Mouse (Mus musculus) intestine, postnatal 0 days (tissue): ENCODE measurements around the gene Bend4. TPM values are rescaled to one million over a fixed set of nuclear protein-coding genes. Genes with fewer than 3 reads are reported as not detected.

Experiments
- ATAC-seq: fragments of 200-750 bp; cut with Nextera tagmentation; 2 replicates; pipeline ENCODE4 v1.8.0; 2017; ENCODE audit warnings: mild to moderate bottlenecking, moderate TSS enrichment, moderate library complexity
- H3K27ac ChIP-seq: fragments of 300-500 bp; sonication (generic); 2 replicates; pipeline ENCODE4 v1.5.1; 2014; ENCODE audit warnings: mild to moderate bottlenecking, low read depth, low read length, moderate library complexity
- H3K27me3 ChIP-seq: fragments of 300-500 bp; sonication (generic); replicated peaks from 2 replicates; pipeline ENCODE4 v1.6.1; 2014; ENCODE audit warnings: low read length, mixed read lengths; ENCODE audit not compliant: control insufficient read depth, insufficient read depth
- H3K36me3 ChIP-seq: fragments of 300-500 bp; sonication (generic); 2 replicates; pipeline ENCODE4 v1.6.1; 2014; ENCODE audit warnings: mild to moderate bottlenecking, moderate library complexity; ENCODE audit not compliant: control insufficient read depth, insufficient read depth
- H3K4me1 ChIP-seq: fragments of 300-500 bp; sonication (generic); replicated peaks from 2 replicates; pipeline ENCODE4 v1.6.1; 2014; ENCODE audit warnings: antibody characterized with exemption, low read length, mixed read lengths; ENCODE audit not compliant: control insufficient read depth, insufficient read depth
- H3K4me2 ChIP-seq: fragments of 300-500 bp; sonication (generic); replicated peaks from 2 replicates; pipeline ENCODE4 v1.6.1; 2014; ENCODE audit warnings: low read depth, mild to moderate bottlenecking, moderate library complexity
- H3K4me3 ChIP-seq: fragments of 300-500 bp; sonication (generic); 2 replicates; pipeline ENCODE4 v1.5.1; 2014; ENCODE audit warnings: low read depth, low read length
- H3K9ac ChIP-seq: fragments of 300-500 bp; sonication (generic); 2 replicates; pipeline ENCODE4 v1.6.1; 2014; ENCODE audit warnings: mild to moderate bottlenecking, low read depth, low read length
- H3K9me3 ChIP-seq: fragments of 300-500 bp; sonication (generic); 2 replicates; pipeline ENCODE4 v1.6.1; 2016; ENCODE audit warnings: mixed run types; ENCODE audit not compliant: control insufficient read depth
- CTCF ChIP-seq: sonication (generic); IDR thresholded peaks from 2 replicates; pipeline ENCODE4 v1.5.1; 2016; ENCODE audit warnings: low read depth, mild to moderate bottlenecking, control low read depth, antibody characterized with exemption, moderate library complexity
- WGBS: fragments of 180-500 bp; shearing (Covaris S2); extraction: QIAGEN DNeasy Blood & Tissue Kit; methylation state at CpG from one replicate; pipeline ENCODE4 v1.1.7; 2014; 5-methylcytosine and 5-hydroxymethylcytosine counted together
- polyA plus RNA-seq: library from polyadenylated mRNA; unstranded; fragments of >200 nt; fragmentation: Nextera tagmentation; extraction: Ambion mirVana; gene quantifications from 2 replicates; pipeline ENCODE4 v1.2.1, GENCODE M21; 2015

Bend4 gene
- 4.9 and 5.3 TPM in 2 replicates for polyA plus RNA-seq

- peaks cover 14% of the 10 kb centered on the region; the same call in 1 of the 2 replicates for H3K27me3 ChIP-seq
- peak within 1 kb of the TSS; percentile 62 for H3K27ac ChIP-seq
- peak; percentile 73 for ATAC-seq
- TF ChIP-seq CTCF, result no peak
- H3K4me3 ChIP-seq, result peak within 1 kb of the TSS; percentile 74
- H3K9ac ChIP-seq, result peak within 1 kb of the TSS; percentile 68
- no peaks in the 10 kb centered on the region for H3K9me3 ChIP-seq
- no peaks in the 10 kb centered on the region for H3K4me1 ChIP-seq
- H3K4me2 ChIP-seq, result peak within 1 kb of the TSS; percentile 92
- no peaks in the 10 kb centered on the region for H3K36me3 ChIP-seq
- WGBS, result 2% methylated on average over 72 of the region's 90 CpGs
These were observed at the start of gene Bend4 for GRCm38 (mm10) chr5:67427443-67428360. Gene Bend4, minus strand, starts transcription at chr5:67428310.

- no peaks in the 10 kb centered on the region for H3K4me1 ChIP-seq
- no peaks in the 10 kb centered on the region for H3K9me3 ChIP-seq
- no peaks in the 10 kb centered on the region for H3K27me3 ChIP-seq
- TF ChIP-seq CTCF, result no peak
- H3K36me3 ChIP-seq, result no peaks in the 10 kb centered on the region
- H3K27ac ChIP-seq, result no peak overlapping the region
- H3K4me2 ChIP-seq, result no peak overlapping the region
- 33% methylated on average over 8 of the region's 8 CpGs for WGBS
- H3K9ac ChIP-seq, result no peak overlapping the region
- no peak for ATAC-seq
- H3K4me3 ChIP-seq, result no peak overlapping the region
These were observed 45.6 kb upstream of the Bend4 start for GRCm38 (mm10) chr5:67473723-67474122.

DNA sequence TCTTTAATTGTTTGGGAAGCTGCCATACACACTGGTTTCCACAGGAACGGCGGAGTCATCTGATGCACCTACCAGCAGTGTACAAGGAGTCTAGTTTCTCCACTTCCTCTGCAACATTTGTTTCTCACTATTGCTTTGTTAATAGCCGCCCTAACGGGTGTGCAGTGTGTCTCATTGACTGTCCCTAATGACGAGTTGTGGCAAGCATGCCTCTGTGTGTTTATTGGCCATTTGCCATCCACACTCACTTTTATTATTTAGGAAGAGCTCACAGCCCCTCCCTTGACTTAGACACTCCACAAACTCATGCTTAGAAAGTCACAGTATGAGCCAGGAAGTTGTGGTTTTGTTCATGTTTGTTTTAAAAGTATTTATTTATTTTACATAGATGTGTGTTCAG lies 45.0 kb upstream of the Bend4 start:
- no peaks in the 10 kb centered on the region for H3K27me3 ChIP-seq
- no peaks in the 10 kb centered on the region for H3K9me3 ChIP-seq
- no peak for TF ChIP-seq CTCF
- ATAC-seq, result no peak
- H3K27ac ChIP-seq, result no peak overlapping the region
- no peak overlapping the region for H3K4me2 ChIP-seq
- H3K4me1 ChIP-seq, result no peaks in the 10 kb centered on the region
- no peaks in the 10 kb centered on the region for H3K36me3 ChIP-seq
- H3K9ac ChIP-seq, result no peak overlapping the region
- no peak overlapping the region for H3K4me3 ChIP-seq
- 50% methylated on average over 5 of the region's 5 CpGs for WGBS

GRCm38 (mm10) chr5:67466866-67467530 lies 38.9 kb upstream of the Bend4 start:
- Histone ChIP-seq H3K4me1 (no peaks in the 10 kb centered on the region), H3K9me3 (no peaks in the 10 kb centered on the region), H3K36me3 (no peaks in the 10 kb centered on the region), H3K4me3 (no peak overlapping the region), H3K9ac (no peak overlapping the region), H3K27me3 (no peaks in the 10 kb centered on the region), H3K27ac (no peak overlapping the region), H3K4me2 (no peak overlapping the region)
- no peak for TF ChIP-seq CTCF
- WGBS, result 80% methylated on average over 15 of the region's 15 CpGs
- ATAC-seq, result no peak

DNA sequence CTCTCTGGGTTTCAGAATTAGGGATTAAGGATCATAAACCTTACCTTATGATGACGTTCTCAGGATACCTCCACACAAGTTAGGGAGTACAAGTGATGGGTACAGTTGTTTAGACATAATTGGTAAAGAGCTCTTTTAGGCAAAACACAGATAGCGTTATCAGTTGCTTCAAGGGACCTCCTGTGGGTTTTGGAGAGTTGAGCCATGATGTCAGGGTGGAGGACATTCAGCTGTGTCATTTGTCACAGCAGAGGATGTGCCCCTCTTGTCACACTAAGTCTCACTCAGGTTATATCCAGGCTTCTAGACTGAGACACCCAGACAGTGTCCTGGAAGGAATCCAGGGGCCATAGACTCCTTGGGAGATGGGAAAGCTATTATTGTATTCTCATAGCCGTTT lies 36.8 kb upstream of the Bend4 start:
- H3K27ac ChIP-seq, result no peak overlapping the region
- TF ChIP-seq CTCF, result no peak
- no peak for ATAC-seq
- H3K9ac ChIP-seq, result no peak overlapping the region
- H3K36me3 ChIP-seq, result no peaks in the 10 kb centered on the region
- H3K27me3 ChIP-seq, result no peaks in the 10 kb centered on the region
- 71% methylated on average over 3 of the region's 3 CpGs for WGBS
- no peak overlapping the region for H3K4me3 ChIP-seq
- no peak overlapping the region for H3K4me2 ChIP-seq
- H3K4me1 ChIP-seq, result no peaks in the 10 kb centered on the region
- no peaks in the 10 kb centered on the region for H3K9me3 ChIP-seq

DNA sequence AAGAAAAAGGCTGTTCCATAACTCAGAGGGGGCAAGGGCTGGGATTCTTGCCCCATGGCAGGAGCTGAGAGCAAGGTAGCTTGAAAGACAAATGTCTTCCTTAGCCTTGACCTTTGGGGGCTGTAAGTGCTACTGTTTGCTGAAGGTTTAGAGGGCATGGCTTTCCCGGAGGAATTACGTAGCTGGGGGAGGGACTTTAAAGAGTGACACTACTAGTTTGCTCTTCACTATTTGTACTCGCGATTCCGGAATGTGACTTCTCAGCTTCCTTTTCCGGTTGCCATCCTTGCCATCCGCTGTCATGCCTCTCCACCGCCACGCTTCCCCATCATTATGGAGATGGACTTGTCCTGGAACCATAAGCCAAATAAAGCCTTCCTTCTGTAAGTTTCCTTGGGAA lies 35.5 kb upstream of the Bend4 start:
- whole genome bisulfite sequencing, result 85% methylated on average over 9 of the region's 9 CpGs

More for the DNA sequence above, 35.5 kb upstream of the Bend4 start:
- Histone ChIP-seq H3K9me3 (no peaks in the 10 kb centered on the region), H3K9ac (no peak overlapping the region), H3K36me3 (no peaks in the 10 kb centered on the region), H3K27ac (no peak overlapping the region), H3K27me3 (no peaks in the 10 kb centered on the region), H3K4me3 (no peak overlapping the region), H3K4me1 (no peaks in the 10 kb centered on the region), H3K4me2 (no peak overlapping the region)
- ATAC-seq, result no peak
- TF ChIP-seq CTCF, result no peak
